Mouse (Mus musculus): ENCODE data around the gene G3bp1.

Gene G3bp1

DNA sequence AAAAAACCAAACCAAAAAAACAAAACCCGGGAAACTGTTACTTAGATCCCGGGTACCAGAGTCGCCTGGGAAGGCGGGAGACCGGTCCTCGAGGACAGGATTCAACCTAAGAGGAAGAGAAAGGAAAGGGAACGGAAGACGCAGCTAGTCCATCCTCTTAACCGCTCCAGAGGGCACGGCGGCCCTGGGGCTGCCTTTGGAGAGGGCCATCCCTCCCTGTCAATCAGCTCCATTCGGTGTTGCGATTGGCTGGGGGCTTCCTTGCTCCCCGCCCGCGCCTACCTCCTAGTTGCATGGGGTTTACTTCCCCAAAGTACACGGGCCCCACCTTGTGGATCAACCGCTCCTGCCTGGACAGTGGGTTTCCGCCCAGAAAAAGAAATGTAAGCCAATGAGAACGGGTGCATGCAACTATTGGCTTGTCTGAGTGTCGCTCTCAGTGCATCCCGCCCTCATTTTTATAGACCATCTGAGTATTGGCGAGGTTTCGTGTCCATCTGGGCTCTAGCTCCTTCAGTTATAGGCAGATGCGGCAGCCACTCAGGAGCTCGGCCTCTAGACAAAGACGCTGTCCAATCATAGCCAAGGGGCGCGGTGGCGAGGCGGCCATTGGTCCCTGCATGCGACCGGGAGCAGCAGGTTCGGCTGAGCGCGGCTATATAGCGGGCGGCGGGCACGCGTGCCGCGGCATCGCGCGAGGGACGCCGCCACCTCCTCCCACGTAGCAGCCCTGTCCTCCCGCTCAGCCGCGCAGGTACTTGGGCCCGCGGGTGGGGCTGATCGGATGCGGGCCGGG, at the start of gene G3bp1:
Gene G3bp1, plus strand, starts transcription at position 638 of the 796 bp plus-strand sequence.
- peak; percentile 100 for DNase-seq (ENCODE audit: extremely low read depth, low read depth)

- no peak for DNase-seq (ENCODE audit: extremely low read depth, low read depth)
Measured at GRCm38 (mm10) chr11:55422978-55423377, 46.5 kb upstream of the G3bp1 start, which contains the start of gene Sparc. TSS of gene Sparc (minus strand) at chr11:55423183.

GRCm38 (mm10) chr11:55423756-55424155, 45.7 kb upstream of the G3bp1 start:
- DNase-seq (ENCODE audit: extremely low read depth, low read depth): no peak

- DNase-seq (ENCODE audit: extremely low read depth, low read depth): no peak
Measured at GRCm38 (mm10) chr11:55424746-55425360, 44.6 kb upstream of the G3bp1 start.

- DNase-seq (ENCODE audit: extremely low read depth, low read depth): no peak
Measured at GRCm38 (mm10) chr11:55428186-55429012, 41.1 kb upstream of the G3bp1 start.

DNA sequence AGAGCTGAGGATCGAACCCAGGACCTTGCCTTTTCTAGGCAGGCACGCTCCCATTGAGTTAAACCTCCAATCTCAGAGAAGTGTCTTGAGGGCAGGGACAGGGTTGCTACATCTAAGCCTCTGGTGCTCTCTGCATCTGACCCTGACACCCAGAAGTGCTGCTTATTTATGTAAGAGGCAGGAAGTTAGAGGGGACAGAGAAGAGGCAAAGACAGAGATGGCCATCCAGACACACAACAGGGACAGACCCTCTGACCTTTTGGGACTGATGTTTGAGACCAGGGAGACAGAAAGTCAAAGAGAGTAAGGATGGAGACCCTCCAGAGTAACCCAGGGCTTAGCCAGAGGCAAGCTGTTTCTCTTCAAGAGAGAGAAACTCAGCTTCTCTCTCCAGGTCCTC, 39.5 kb upstream of the G3bp1 start:
- DNase-seq (ENCODE audit: extremely low read depth, low read depth): no peak

DNA sequence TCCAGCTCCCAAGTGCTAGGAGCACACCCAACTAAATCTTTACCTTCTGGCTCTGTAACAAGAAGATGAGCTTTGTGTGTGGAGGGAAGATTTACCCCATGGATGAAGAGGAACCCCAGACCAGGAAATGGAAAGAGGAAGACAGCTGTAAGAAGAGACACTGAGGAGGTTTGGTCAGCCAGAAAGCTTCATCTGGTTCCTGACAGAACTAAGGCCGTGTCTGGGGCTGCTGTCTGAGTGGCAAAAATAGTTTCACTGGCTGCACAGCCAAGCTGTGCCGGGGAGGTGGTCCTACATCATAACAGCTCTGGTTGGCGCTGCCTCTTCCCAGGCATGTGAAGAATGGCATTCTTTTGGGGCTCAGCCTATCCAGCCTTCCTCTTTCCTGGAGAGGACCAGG, 36.5 kb upstream of the G3bp1 start:
- DNase-seq (ENCODE audit: extremely low read depth, low read depth): no peak

- DNase-seq (ENCODE audit: extremely low read depth, low read depth): no peak
Measured at GRCm38 (mm10) chr11:55436089-55436488, 33.4 kb upstream of the G3bp1 start.

GRCm38 (mm10) chr11:55438031-55438430, 31.5 kb upstream of the G3bp1 start:
- no peak for DNase-seq (ENCODE audit: extremely low read depth, low read depth)

DNA sequence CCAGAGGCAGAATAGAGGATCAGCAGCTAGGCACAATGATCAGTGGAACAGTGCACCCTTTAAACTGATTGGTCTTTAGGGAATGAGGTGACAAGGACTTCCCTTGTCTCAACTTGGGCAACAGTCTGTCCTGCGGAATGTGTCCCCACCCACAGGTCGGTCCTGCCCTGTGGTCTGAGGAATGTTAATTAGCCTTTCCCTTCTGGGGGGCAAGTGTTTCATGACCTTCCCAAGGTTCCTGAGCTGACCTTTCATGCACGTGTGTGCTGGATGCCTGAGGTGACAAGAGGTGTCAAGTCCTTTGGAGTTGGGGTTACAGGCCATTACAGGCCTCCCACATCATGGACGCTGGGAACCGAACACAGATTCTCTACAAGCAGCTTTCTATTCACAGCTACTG, 29.8 kb upstream of the G3bp1 start:
- DNase-seq (ENCODE audit: extremely low read depth, low read depth): no peak

DNA sequence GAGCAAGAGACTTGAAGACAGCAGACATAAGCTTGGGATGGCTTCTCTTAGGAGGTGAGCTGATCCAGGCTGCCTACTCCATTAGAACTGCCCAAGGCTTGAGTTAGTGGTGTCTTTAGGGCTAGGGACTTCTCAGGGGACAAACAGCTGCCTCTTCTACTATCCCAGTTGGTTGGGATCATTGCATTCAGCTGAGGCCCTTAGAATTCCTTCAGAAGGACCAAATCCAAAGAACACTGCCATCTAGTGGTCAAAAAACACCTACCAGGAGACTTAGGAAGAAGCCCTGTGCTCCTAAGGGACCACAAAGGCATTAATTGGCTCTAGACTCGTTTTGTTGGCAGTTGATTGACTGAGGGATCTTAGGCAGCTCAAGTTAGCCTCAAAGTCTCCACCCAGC, 24.7 kb upstream of the G3bp1 start:
- peak; percentile 36 for DNase-seq (ENCODE audit: extremely low read depth, low read depth)

GRCm38 (mm10) chr11:55446579-55446978, 22.9 kb upstream of the G3bp1 start:
- DNase-seq (ENCODE audit: extremely low read depth, low read depth): no peak

GRCm38 (mm10) chr11:55449531-55449930, 20.0 kb upstream of the G3bp1 start:
- DNase-seq (ENCODE audit: extremely low read depth, low read depth): no peak

DNA sequence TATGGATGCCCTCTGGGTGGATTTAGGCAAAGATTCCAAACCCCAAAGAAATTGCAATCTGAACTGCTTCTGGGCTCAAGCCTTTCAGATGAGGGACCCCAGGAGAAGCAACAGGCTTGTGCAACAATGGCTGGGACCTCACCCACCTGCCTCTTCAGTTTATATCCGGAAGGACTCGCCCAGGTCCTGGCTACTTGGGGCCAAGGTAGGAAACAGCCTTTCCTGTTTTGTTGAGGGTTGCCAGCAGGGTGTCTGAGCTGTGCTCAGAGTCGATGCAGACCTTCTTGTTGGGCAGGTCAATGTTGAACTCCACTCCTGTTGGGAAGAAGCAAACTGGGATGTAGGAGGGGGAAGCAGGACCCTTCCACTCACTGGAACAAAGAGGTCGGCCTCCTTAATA, 19.2 kb upstream of the G3bp1 start:
- no peak for DNase-seq (ENCODE audit: extremely low read depth, low read depth)

DNA sequence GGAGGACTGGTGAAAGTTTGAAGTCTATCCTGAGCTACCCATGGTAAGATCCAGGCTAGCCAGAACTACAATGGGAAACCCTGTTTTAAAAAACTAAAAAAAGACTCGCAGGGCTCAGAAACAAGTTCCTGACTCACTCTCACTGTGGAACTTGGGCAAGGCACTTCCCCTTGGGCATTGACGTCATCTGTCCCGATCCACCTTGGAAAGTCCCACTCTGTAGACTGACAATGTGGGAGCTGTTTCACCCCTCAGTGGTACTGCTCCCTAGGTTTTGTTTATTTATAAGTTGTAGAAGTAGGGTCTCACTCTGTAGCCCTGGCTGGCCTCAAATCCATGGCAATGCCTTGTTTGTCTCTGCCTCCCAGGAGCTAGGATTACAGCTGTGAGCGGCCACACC, 15.8 kb upstream of the G3bp1 start:
- no peak for DNase-seq (ENCODE audit: extremely low read depth, low read depth)

GRCm38 (mm10) chr11:55455166-55455565, 14.3 kb upstream of the G3bp1 start:
- no peak for DNase-seq (ENCODE audit: extremely low read depth, low read depth)

GRCm38 (mm10) chr11:55458501-55458900, 11.0 kb upstream of the G3bp1 start:
- no peak for DNase-seq (ENCODE audit: extremely low read depth, low read depth)

- DNase-seq (ENCODE audit: extremely low read depth, low read depth): no peak
Measured at GRCm38 (mm10) chr11:55459850-55460558, 9.5 kb upstream of the G3bp1 start.

DNA sequence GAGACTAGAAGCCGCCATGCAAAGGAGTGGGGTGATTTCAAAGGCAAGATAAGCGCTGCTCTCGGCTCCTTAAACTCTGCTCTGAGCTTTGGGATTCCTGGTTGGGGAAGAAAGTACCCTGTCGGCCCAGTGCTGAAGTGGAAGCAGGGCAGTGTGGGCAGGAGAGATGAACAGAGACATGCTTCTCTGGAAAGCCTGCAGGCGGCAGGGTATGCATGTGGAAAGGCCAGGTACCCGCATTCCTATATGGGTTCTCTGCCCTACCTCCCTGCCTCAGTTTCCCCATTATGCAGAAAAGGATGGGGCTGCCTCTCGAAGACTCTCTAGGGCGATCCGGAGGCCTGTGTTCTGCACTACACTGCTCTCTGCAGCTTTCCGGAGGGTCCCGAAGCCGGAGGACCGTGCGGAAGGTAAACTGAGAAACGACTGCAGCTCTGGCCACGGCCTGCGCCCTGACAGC, 8.9 kb upstream of the G3bp1 start:
- DNase-seq (ENCODE audit: extremely low read depth, low read depth): no peak

GRCm38 (mm10) chr11:55461019-55461645, 8.4 kb upstream of the G3bp1 start, which contains the start of gene Atox1:
TSS of gene Atox1 (minus strand) at chr11:55461239.
- DNase-seq (ENCODE audit: extremely low read depth, low read depth): peak; percentile 93

- DNase-seq (ENCODE audit: extremely low read depth, low read depth): no peak
Measured at GRCm38 (mm10) chr11:55462149-55462548, 7.3 kb upstream of the G3bp1 start.

Measured in MEL-GATA-1-ER (cell line).